8 mouse cellular contexts compared by ENCODE assay signal in genomic region chr12:100282025-100282885, GRCm38 (mm10).
DNase-seq lines count a peak whose midpoint lies in the region; ATAC-seq and TF ChIP-seq lines count a peak whose summit lies in the region.

No protein-coding gene starts in this region.

- 36% methylated on average over 8 of the region's 8 CpGs for WGBS in embryonic facial prominence, embryonic 10.5 days
- WGBS in hindbrain, embryonic 10.5 days = 50% methylated on average over 8 of the region's 8 CpGs
- 56% methylated on average over 8 of the region's 8 CpGs for WGBS in liver, embryonic 16.5 days (ENCODE audit: insufficient replicate concordance)
- WGBS in neural tube, embryonic 15.5 days = 56% methylated on average over 8 of the region's 8 CpGs

- peak overlapping the region; percentile 90 for H3K27ac ChIP-seq in layer of hippocampus, adult 2 months
- H3K27ac ChIP-seq in embryonic facial prominence, embryonic 10.5 days (replicated peaks) = peak overlapping the region; percentile 83
- peak overlapping the region; percentile 84 for H3K27ac ChIP-seq in hindbrain, embryonic 10.5 days
- H3K27ac ChIP-seq in liver, embryonic 16.5 days (ENCODE audit: low read length) = 0 out of 2 replicates have a peak overlapping the region, but pooled peaks have one; percentile 40
- H3K27ac ChIP-seq in neural tube, embryonic 15.5 days (replicated peaks) = peak overlapping the region; percentile 76

- no peaks in the 10 kb centered on the region for H3K9me3 ChIP-seq in embryonic facial prominence, embryonic 10.5 days
- H3K9me3 ChIP-seq in hindbrain, embryonic 10.5 days = no peaks in the 10 kb centered on the region
- no peaks in the 10 kb centered on the region for H3K9me3 ChIP-seq in liver, embryonic 16.5 days (replicated peaks; ENCODE audit: control insufficient read depth, low read length)
- no peaks in the 10 kb centered on the region for H3K9me3 ChIP-seq in neural tube, embryonic 15.5 days (replicated peaks)

- ATAC-seq in liver, embryonic 16.5 days (ENCODE audit: low read depth) = peak; percentile 66; the same call in 1 of the 2 replicates
- ATAC-seq in neural tube, embryonic 15.5 days (ENCODE audit: low FRiP score) = peak; percentile 73

- no peak for DNase-seq in layer of hippocampus, adult 2 months (ENCODE audit: low spot score in 2 of 2)
- DNase-seq in layer of hippocampus, postnatal 25 days (ENCODE audit: extremely low spot score in 1 of 2, low spot score in 1 of 2) = no peak
- DNase-seq in embryonic facial prominence, embryonic 10.5 days (ENCODE audit: low spot score) = peak; percentile 74
- DNase-seq in hindbrain, embryonic 10.5 days (ENCODE audit: low spot score) = peak; percentile 56
- no peak for DNase-seq in gastrocnemius, adult 18-20 months (ENCODE audit: low spot score)
- no peak for DNase-seq in cerebellum, adult 11 months

- H3K4me2 ChIP-seq in liver, embryonic 16.5 days (ENCODE audit: low read depth, low read length) = no peak overlapping the region
- H3K4me2 ChIP-seq in neural tube, embryonic 15.5 days = no peak overlapping the region

- no peaks in the 10 kb centered on the region for H3K36me3 ChIP-seq in embryonic facial prominence, embryonic 10.5 days (replicated peaks)
- no peaks in the 10 kb centered on the region for H3K36me3 ChIP-seq in hindbrain, embryonic 10.5 days
- H3K36me3 ChIP-seq in liver, embryonic 16.5 days (ENCODE audit: control insufficient read depth, insufficient read depth) = no peaks in the 10 kb centered on the region
- no peaks in the 10 kb centered on the region for H3K36me3 ChIP-seq in neural tube, embryonic 15.5 days

- H3K9ac ChIP-seq in liver, embryonic 16.5 days (ENCODE audit: low read depth, low read length) = no peak overlapping the region
- no peak overlapping the region for H3K9ac ChIP-seq in neural tube, embryonic 15.5 days (replicated peaks)

- peaks cover 47% of the 10 kb centered on the region for H3K4me1 ChIP-seq in embryonic facial prominence, embryonic 10.5 days
- peaks cover 51% of the 10 kb centered on the region for H3K4me1 ChIP-seq in hindbrain, embryonic 10.5 days (replicated peaks)
- peaks cover 8% of the 10 kb centered on the region for H3K4me1 ChIP-seq in liver, embryonic 16.5 days (ENCODE audit: control insufficient read depth, low read depth, low read length)
- H3K4me1 ChIP-seq in neural tube, embryonic 15.5 days = peaks cover 34% of the 10 kb centered on the region

- TF ChIP-seq CTCF in layer of hippocampus, adult 2 months (conservative IDR thresholded peaks at IDR 0.05) = peak; percentile 56

- 0 out of 2 replicates have a peak, but pooled peaks cover 5% of the 10 kb centered on the region for H3K27me3 ChIP-seq in embryonic facial prominence, embryonic 10.5 days (replicated peaks; ENCODE audit: low read depth, poor library complexity, severe bottlenecking)
- H3K27me3 ChIP-seq in hindbrain, embryonic 10.5 days (ENCODE audit: insufficient read depth, poor library complexity, severe bottlenecking) = no peaks in the 10 kb centered on the region
- H3K27me3 ChIP-seq in liver, embryonic 16.5 days (ENCODE audit: control insufficient read depth, insufficient read depth, low read depth, low read length) = no peaks in the 10 kb centered on the region
- H3K27me3 ChIP-seq in neural tube, embryonic 15.5 days (replicated peaks) = no peaks in the 10 kb centered on the region

- H3K4me3 ChIP-seq in layer of hippocampus, adult 2 months = no peak overlapping the region
- H3K4me3 ChIP-seq in embryonic facial prominence, embryonic 10.5 days = no peak overlapping the region
- H3K4me3 ChIP-seq in hindbrain, embryonic 10.5 days = no peak overlapping the region
- H3K4me3 ChIP-seq in liver, embryonic 16.5 days (ENCODE audit: low read depth, low read length) = no peak overlapping the region
- H3K4me3 ChIP-seq in neural tube, embryonic 15.5 days (replicated peaks) = no peak overlapping the region

Comparison
In these comparisons a context has a peak if more than half of its experiments do, and no peak if none do; other contexts are left out.
1. DNase-seq: peak in embryonic facial prominence, embryonic 10.5 days (single experiment) and hindbrain, embryonic 10.5 days (single experiment); none in layer of hippocampus, adult 2 months (0 of 2), layer of hippocampus, postnatal 25 days (0 of 2), gastrocnemius, adult 18-20 months (single experiment) and cerebellum, adult 11 months (single experiment).
2. H3K27ac ChIP-seq: peak in every context shown above with its lines; median percentile 90 in layer of hippocampus, adult 2 months; 84 in hindbrain, embryonic 10.5 days; 83 in embryonic facial prominence, embryonic 10.5 days; 76 in neural tube, embryonic 15.5 days; 40 in liver, embryonic 16.5 days.